Mouse (Mus musculus): ENCODE measurements around the gene Ascc1. TPM values are rescaled to one million over a fixed set of nuclear protein-coding genes. Genes with fewer than 3 reads are reported as not detected.

Gene Ascc1
- polyA plus RNA-seq, 1 experiment from 2014 or later, result 37.2 TPM

DNA sequence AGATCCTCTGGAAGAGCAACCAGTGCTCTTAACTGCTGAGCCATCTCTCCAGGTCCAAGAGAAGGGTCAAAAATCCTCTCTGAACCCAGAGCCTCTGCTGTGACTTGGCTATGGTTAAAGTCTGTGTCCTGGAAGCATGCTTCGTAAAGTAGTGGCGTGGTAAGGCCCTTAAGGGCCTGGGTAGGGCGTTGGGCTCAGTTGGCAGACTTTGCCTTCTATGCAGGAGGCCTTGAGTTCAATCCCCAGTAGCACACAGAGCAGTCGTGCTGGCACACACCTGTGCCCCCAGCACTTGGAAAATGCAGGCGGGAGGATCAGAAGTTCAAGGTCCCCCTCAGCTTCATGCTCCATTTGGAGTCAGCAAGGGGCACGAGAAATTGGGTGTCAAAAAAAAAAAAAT, 29.6 kb upstream of the Ascc1 start:
- Histone ChIP-seq H3K9ac (ENCODE audit: low read depth, low read length) (no peak overlapping the region), H3K27ac (ENCODE audit: low read depth, low read length) (no peak overlapping the region), H3K9me3 (ENCODE audit: control insufficient read depth, low read length) (no peaks in the 10 kb centered on the region), H3K4me3 (ENCODE audit: low read depth, low read length) (no peak overlapping the region), H3K4me2 (no peak overlapping the region), H3K4me1 (replicated peaks; ENCODE audit: control insufficient read depth, insufficient read depth, low read length) (peaks cover 37% of the 10 kb centered on the region), H3K27me3 (replicated peaks; ENCODE audit: control insufficient read depth, insufficient read depth, low read length) (peaks cover 10% of the 10 kb centered on the region), H3K36me3 (ENCODE audit: control insufficient read depth, insufficient read depth, low read length) (no peaks in the 10 kb centered on the region)
- whole genome bisulfite sequencing, result 81% methylated on average over 6 of the region's 6 CpGs
- no peak for DNase-seq (ENCODE audit: low spot score)
- ATAC-seq (replicated peaks; ENCODE audit: low FRiP score), result no peak

GRCm38 (mm10) chr10:59973400-59973799, 29.2 kb upstream of the Ascc1 start:
- no peak for ATAC-seq (replicated peaks; ENCODE audit: low FRiP score)

GRCm38 (mm10) chr10:59974191-59974664, 28.4 kb upstream of the Ascc1 start:
- Histone ChIP-seq H3K9me3 (ENCODE audit: control insufficient read depth, low read length) (no peaks in the 10 kb centered on the region), H3K4me1 (replicated peaks; ENCODE audit: control insufficient read depth, insufficient read depth, low read length) (peaks cover 46% of the 10 kb centered on the region), H3K4me2 (0 out of 2 replicates have a peak overlapping the region, but pooled peaks have one; percentile 10), H3K9ac (ENCODE audit: low read depth, low read length) (no peak overlapping the region), H3K27ac (ENCODE audit: low read depth, low read length) (0 out of 2 replicates have a peak overlapping the region, but pooled peaks have one; percentile 2), H3K36me3 (ENCODE audit: control insufficient read depth, insufficient read depth, low read length) (no peaks in the 10 kb centered on the region), H3K4me3 (ENCODE audit: low read depth, low read length) (no peak overlapping the region), H3K27me3 (replicated peaks; ENCODE audit: control insufficient read depth, insufficient read depth, low read length) (peaks cover 10% of the 10 kb centered on the region)
- DNase-seq (ENCODE audit: low spot score) (no peak), ATAC-seq (replicated peaks; ENCODE audit: low FRiP score) (no peak)
- 15% methylated on average over 6 of the region's 6 CpGs for WGBS

More at GRCm38 (mm10) chr10:59973400-59973799, 29.2 kb upstream of the Ascc1 start:
- H3K4me2 ChIP-seq, result no peak overlapping the region
- no peak overlapping the region for H3K9ac ChIP-seq (ENCODE audit: low read depth, low read length)
- no peak overlapping the region for H3K4me3 ChIP-seq (ENCODE audit: low read depth, low read length)
- H3K4me1 ChIP-seq (replicated peaks; ENCODE audit: control insufficient read depth, insufficient read depth, low read length), result peaks cover 40% of the 10 kb centered on the region
- no peak for DNase-seq (ENCODE audit: low spot score)
- WGBS, result 80% methylated on average over 4 of the region's 4 CpGs
- H3K27ac ChIP-seq (ENCODE audit: low read depth, low read length), result no peak overlapping the region
- peaks cover 10% of the 10 kb centered on the region for H3K27me3 ChIP-seq (replicated peaks; ENCODE audit: control insufficient read depth, insufficient read depth, low read length)
- H3K9me3 ChIP-seq (ENCODE audit: control insufficient read depth, low read length), result no peaks in the 10 kb centered on the region
- H3K36me3 ChIP-seq (ENCODE audit: control insufficient read depth, insufficient read depth, low read length), result no peaks in the 10 kb centered on the region

GRCm38 (mm10) chr10:59974786-59975185, 27.8 kb upstream of the Ascc1 start:
- DNase-seq (ENCODE audit: low spot score) (no peak), ATAC-seq (replicated peaks; ENCODE audit: low FRiP score) (no peak)
- no peak overlapping the region for H3K4me3 ChIP-seq (ENCODE audit: low read depth, low read length)
- H3K27ac ChIP-seq (ENCODE audit: low read depth, low read length), result 0 out of 2 replicates have a peak overlapping the region, but pooled peaks have one; percentile 2
- no peak overlapping the region for H3K4me2 ChIP-seq
- H3K9me3 ChIP-seq (ENCODE audit: control insufficient read depth, low read length), result no peaks in the 10 kb centered on the region
- peaks cover 45% of the 10 kb centered on the region for H3K4me1 ChIP-seq (replicated peaks; ENCODE audit: control insufficient read depth, insufficient read depth, low read length)
- H3K9ac ChIP-seq (ENCODE audit: low read depth, low read length), result no peak overlapping the region
- H3K36me3 ChIP-seq (ENCODE audit: control insufficient read depth, insufficient read depth, low read length), result no peaks in the 10 kb centered on the region
- WGBS, result 37% methylated on average over 3 of the region's 3 CpGs
- peaks cover 10% of the 10 kb centered on the region for H3K27me3 ChIP-seq (replicated peaks; ENCODE audit: control insufficient read depth, insufficient read depth, low read length)

GRCm38 (mm10) chr10:59977141-59977540, 25.5 kb upstream of the Ascc1 start:
- peaks cover 49% of the 10 kb centered on the region for H3K4me1 ChIP-seq (replicated peaks; ENCODE audit: control insufficient read depth, insufficient read depth, low read length)
- ATAC-seq (replicated peaks; ENCODE audit: low FRiP score), result no peak
- no peak overlapping the region for H3K4me3 ChIP-seq (ENCODE audit: low read depth, low read length)
- no peak for DNase-seq (ENCODE audit: low spot score)
- no peaks in the 10 kb centered on the region for H3K36me3 ChIP-seq (ENCODE audit: control insufficient read depth, insufficient read depth, low read length)
- no peak overlapping the region for H3K27ac ChIP-seq (ENCODE audit: low read depth, low read length)
- no peak overlapping the region for H3K9ac ChIP-seq (ENCODE audit: low read depth, low read length)
- H3K9me3 ChIP-seq (ENCODE audit: control insufficient read depth, low read length), result no peaks in the 10 kb centered on the region
- WGBS, result 67% methylated on average over 2 of the region's 4 CpGs
- H3K27me3 ChIP-seq (replicated peaks; ENCODE audit: control insufficient read depth, insufficient read depth, low read length), result no peaks in the 10 kb centered on the region
- H3K4me2 ChIP-seq, result no peak overlapping the region

DNA sequence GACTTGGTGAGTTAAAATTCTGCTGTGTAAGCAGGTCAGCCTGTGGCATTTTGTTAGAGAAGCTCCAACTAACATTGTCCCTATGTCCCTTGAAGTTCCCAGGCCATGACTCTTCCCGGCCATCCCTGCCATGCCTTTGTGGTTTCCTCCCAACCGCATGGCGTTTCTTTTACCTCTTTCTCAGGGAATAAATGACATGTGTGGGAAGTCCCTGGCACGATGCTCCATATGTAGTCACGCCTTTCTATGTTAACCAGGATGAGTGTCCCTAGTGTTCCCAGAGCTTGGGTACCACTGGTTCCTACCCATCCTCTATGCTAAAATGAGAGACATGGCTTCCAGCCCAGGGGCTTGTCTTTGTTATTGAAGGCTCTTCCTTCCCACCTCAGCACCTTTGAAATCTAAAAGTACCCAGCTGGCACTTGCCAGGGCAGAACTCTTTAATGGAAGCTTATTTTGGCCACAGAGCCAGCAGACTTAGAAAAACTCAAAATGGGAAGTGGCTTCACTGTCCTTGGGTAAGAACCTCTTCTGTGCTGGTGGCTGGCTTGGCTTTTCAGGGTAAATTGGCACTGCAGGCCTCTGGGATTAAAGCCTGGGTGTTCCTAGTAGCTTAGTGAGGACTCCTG, 24.8 kb upstream of the Ascc1 start:
- WGBS, result 82% methylated on average over 5 of the region's 5 CpGs
- Histone ChIP-seq H3K27me3 (replicated peaks; ENCODE audit: control insufficient read depth, insufficient read depth, low read length) (no peaks in the 10 kb centered on the region), H3K9ac (ENCODE audit: low read depth, low read length) (no peak overlapping the region), H3K4me2 (no peak overlapping the region), H3K27ac (ENCODE audit: low read depth, low read length) (no peak overlapping the region; the same call in 1 of the 2 replicates), H3K9me3 (ENCODE audit: control insufficient read depth, low read length) (no peaks in the 10 kb centered on the region), H3K4me1 (replicated peaks; ENCODE audit: control insufficient read depth, insufficient read depth, low read length) (peaks cover 50% of the 10 kb centered on the region), H3K36me3 (ENCODE audit: control insufficient read depth, insufficient read depth, low read length) (no peaks in the 10 kb centered on the region), H3K4me3 (ENCODE audit: low read depth, low read length) (no peak overlapping the region)
- ATAC-seq (replicated peaks; ENCODE audit: low FRiP score) (no peak), DNase-seq (ENCODE audit: low spot score) (no peak)

DNA sequence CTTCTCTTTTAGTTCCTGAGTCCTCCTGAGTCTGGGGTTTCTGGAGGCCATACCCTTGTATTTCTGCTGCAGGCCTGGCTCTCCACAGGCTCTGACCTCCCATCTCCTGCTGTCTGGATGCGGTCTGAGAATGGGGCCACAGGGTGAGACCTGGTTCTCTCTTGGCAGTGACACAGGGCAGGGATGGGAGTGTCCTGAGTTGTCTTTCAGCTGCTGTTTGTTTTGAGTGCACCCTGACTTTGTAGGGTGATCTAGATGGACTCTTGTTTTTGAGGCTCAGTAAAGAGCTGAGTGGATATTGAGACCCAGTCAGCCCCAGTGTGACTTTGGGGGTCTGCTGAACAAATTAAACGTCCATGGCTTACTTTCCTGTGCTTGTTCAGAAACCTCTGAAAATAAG, 24.2 kb upstream of the Ascc1 start:
- no peak overlapping the region for H3K4me2 ChIP-seq
- H3K4me3 ChIP-seq (ENCODE audit: low read depth, low read length), result no peak overlapping the region
- H3K27me3 ChIP-seq (replicated peaks; ENCODE audit: control insufficient read depth, insufficient read depth, low read length), result no peaks in the 10 kb centered on the region
- H3K27ac ChIP-seq (ENCODE audit: low read depth, low read length), result no peak overlapping the region; the same call in 1 of the 2 replicates
- peaks cover 47% of the 10 kb centered on the region for H3K4me1 ChIP-seq (replicated peaks; ENCODE audit: control insufficient read depth, insufficient read depth, low read length)
- no peaks in the 10 kb centered on the region for H3K9me3 ChIP-seq (ENCODE audit: control insufficient read depth, low read length)
- 0 out of 2 replicates have a peak, but pooled peaks cover under 1% of the 10 kb centered on the region for H3K36me3 ChIP-seq (ENCODE audit: control insufficient read depth, insufficient read depth, low read length)
- H3K9ac ChIP-seq (ENCODE audit: low read depth, low read length), result no peak overlapping the region
- ATAC-seq (replicated peaks; ENCODE audit: low FRiP score), result no peak
- WGBS, result 56% methylated on average over 2 of the region's 2 CpGs
- DNase-seq (ENCODE audit: low spot score), result no peak

DNA sequence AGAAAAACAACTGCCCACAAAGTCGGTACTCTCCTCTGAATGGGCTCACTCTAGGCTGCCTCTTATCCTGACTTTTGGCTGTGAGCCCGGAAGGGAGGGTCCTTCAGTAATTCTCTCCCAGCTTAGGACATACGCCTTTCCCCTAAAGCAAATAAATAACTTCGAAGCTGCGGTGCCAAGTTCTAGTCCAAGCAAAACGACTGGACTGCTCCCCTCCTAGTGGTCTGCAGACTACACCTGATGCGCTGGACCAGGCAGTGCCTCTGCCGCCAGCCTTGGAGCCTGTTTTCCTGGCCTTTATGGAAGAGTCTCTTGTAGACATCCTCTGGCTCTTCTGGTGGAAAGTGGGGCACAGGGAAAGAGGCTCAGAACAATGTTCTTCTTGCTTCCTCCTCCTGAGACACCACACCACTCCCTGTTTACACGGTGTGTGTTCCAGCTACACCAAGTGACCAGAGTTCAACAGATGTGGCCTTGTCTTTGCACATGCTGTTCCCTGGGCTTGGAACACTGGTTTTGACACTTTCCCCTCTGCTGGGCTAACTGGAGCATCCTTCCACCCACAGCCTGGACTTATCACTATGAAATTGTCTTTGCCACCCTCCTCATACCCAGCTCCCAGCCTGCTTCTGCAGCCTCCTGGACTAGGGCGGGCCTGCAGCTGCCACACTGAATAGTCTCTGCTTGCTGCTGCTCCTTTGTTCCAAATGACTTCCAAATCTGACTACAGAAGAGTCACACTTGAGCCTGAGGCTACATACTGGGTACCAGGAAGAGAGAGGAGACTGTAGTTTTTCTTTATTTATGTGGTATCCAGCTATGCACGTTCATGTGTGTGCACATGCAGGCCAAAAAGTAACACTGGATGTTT, 23.5 kb upstream of the Ascc1 start:
- Histone ChIP-seq H3K4me3 (ENCODE audit: low read depth, low read length) (no peak overlapping the region), H3K4me2 (no peak overlapping the region), H3K9me3 (ENCODE audit: control insufficient read depth, low read length) (no peaks in the 10 kb centered on the region), H3K36me3 (ENCODE audit: control insufficient read depth, insufficient read depth, low read length) (0 out of 2 replicates have a peak, but pooled peaks cover 2% of the 10 kb centered on the region), H3K4me1 (replicated peaks; ENCODE audit: control insufficient read depth, insufficient read depth, low read length) (peaks cover 40% of the 10 kb centered on the region), H3K9ac (ENCODE audit: low read depth, low read length) (no peak overlapping the region), H3K27ac (ENCODE audit: low read depth, low read length) (no peak overlapping the region), H3K27me3 (replicated peaks; ENCODE audit: control insufficient read depth, insufficient read depth, low read length) (no peaks in the 10 kb centered on the region)
- ATAC-seq (replicated peaks; ENCODE audit: low FRiP score) (no peak), DNase-seq (ENCODE audit: low spot score) (no peak)
- WGBS, result 61% methylated on average over 11 of the region's 11 CpGs
